Mouse (Mus musculus): ENCODE results near the gene Sgip1.

DNA sequence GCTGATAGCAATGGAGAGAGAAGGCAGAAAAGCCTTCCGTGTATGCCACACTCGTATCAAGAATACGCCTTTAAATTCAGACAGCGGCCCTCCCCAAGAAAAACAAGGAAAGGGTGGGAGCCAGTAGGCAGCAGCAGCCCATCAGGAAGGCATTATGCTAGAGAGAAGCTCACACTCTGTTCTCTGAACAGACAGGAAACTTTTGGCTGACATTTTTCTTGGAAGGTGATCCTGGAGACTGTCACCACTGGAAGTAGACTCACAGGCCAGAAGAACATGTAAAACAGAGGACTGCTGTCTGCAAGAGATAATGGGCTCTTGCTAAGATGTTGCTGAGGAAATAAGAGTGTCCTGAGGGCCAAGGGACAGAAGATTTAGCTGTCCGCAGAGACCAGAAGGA is 158.6 kb downstream of the Sgip1 start:
- TF ChIP-seq POLR2A (IDR thresholded peaks at IDR 0.05; ENCODE audit: borderline replicate concordance, extremely low read depth, low read depth, low read length) (no peak), CTCF (IDR thresholded peaks at IDR 0.05; ENCODE audit: insufficient read depth, low read length) (no peak)
